Mouse (Mus musculus) mammary gland, adult 2 months (tissue): ENCODE results near the gene Cpeb1. TPM values are rescaled to one million over a fixed set of nuclear protein-coding genes. Genes with fewer than 3 reads are reported as not detected.

Source experiments
- polyA plus RNA-seq: library from polyadenylated mRNA; depleted of rRNA; stranded (reverse); fragments of >200 nt; gene quantifications from 2 replicates; pipeline ENCODE4 v1.2.3, GENCODE M21; 2012; ENCODE audit warnings: low replicate concordance; rRNA removed

Gene Cpeb1
- 13.0 and 36.7 TPM in 2 replicates for polyA plus RNA-seq

DNA sequence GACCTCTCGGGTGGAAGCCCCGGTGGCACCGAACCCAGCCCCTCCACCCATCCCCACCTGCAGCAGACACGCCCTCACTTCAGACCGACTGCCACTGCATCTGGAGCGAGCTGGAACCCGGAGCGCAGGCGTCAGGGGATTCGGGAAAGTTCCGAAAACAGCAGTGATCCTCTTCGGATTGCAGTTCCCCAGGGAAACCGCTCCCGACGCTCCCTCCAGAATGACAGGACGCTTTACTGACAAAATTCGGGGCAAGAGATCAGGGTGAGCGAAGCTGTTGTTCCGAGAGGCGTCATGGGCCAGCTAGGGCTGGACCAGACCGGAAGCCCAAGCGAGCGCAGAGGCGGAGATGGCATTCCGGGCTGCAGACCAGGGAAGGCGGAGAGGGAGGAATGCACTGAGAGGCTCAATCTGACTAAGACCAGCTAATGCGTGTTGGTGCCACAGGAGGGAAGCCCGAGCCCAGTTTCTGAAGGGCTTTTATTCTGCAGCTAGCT lies at the start of gene Cpeb1:
Cpeb1 (minus strand) TSS at position 311 of the 497 bp plus-strand sequence.

DNA sequence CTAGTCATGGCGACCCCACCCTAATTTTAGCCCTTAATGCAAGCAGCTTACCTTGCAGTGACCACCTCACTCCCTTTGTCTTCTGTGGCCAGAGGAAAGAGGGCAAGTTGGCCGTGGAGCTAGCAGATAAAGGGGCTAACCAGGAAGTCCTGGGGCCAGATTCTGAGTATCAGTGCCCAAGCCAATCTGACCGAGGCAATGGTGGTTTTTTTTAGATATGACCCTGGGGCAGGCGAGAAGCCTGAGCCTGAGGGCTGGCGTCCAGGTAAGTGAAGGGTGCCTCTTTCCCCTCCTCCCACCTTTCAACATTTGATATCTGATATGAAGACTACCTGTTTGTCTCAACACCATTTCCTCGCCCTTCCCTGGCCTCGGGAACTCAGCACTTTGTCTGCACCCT lies 42.9 kb upstream of the Cpeb1 start, which contains the start of gene BC048679:
BC048679 (minus strand) TSS at position 101 of the 400 bp plus-strand sequence.

DNA sequence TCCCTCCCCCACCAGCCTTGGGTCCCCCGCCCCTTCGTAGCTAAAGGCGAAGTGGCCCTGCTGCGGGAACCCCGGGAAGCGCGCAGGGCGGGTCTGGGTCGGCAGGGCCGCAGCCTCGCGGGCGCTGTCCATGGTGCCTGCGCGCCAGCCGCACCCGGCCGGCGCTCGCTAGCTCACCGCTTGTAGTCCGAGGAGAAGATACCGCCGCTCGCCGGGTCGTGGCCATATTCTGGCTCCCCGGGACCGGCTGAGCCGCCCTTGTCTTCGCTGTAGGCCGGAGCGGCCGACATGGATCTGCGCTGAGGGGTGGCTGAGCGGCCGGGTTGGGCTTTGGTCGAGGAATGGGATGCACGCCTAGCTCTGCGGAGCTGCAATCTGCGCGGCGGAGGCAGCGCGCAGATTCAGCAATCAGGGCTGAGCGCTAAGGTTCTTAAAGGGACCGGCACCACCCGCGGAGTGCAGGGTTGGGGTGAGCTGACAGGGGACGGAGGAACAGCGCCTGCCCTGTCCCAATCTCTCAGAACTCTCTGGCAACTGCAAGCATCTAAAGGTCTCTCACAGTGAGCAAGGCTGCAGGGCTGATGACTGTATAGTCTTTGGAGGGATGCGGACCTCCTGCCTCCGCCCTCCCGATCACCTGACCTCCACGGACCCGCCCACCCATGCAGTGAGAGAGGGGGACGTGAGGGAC lies 38.2 kb upstream of the Cpeb1 start, which contains the start of gene Ap3b2:
Ap3b2 (minus strand) TSS at position 595 of the 691 bp plus-strand sequence.

DNA sequence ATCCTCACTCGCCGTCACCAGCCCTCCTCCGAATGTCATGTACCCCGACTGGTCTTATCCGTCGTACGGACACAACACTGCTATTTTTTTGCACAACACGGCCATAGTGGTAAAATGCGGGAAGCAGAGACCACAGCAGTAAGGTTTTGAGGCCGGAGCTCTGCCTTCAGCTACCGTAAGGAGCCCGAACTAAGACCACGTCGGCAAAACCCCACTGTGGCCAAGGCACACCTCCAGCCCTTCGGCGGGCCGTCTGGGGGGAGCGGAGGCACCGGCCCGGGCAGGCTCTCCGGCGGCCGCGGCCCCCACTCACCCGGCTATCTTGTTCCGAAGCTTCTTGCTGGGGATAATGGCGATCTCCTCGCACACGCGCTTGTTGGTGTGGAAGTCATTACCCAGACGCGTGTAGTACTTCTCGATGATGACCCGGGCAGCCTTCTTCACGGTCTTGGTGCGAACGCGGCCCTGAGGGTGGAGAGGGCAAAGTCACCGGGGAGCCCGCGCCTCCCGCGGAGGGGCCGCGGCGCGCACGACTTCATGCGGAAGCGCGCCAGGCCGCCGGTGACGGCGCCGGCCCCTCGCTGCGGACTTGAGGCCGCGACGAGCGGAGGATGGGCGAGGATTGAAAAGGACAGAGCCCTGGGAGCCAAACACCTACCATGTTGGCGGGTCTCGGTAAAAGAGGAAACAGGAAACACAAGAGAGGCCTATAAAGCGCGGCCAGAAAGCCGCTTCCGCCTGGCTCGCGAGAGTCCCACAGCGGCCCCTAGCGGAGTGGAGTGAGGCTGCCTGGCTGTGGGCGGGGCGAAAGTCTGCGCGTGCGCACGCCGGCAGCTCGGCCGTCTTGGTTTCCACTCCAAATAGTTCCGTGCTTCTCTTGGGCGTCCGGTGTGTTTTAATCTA lies 110.5 kb downstream of the Cpeb1 start, which contains the start of gene Rps17:
Rps17 (minus strand) TSS at position 711 of the 903 bp plus-strand sequence.

Other genes starting within 250 kb of the Cpeb1 start
- 14.0 and 21.8 TPM in 2 replicates for gene Pde8a, start 241.9 kb downstream of the Cpeb1 start, polyA plus RNA-seq
- 759 and 1,015 TPM in 2 replicates for gene Rps17, start 110.2 kb downstream of the Cpeb1 start, polyA plus RNA-seq
- 0.34 and 0.65 TPM in 2 replicates for gene Ap3b2, start 38.5 kb upstream of the Cpeb1 start, polyA plus RNA-seq
- gene BC048679, start 42.8 kb upstream of the Cpeb1 start, polyA plus RNA-seq = 3.1 TPM in 1 of 2 replicates, not detected in the other
- 4.0 and 21.3 TPM in 2 replicates for gene Fsd2, start 111.5 kb upstream of the Cpeb1 start, polyA plus RNA-seq
- gene Whamm, start 115.8 kb upstream of the Cpeb1 start, polyA plus RNA-seq = 19.9 and 38.4 TPM in 2 replicates